Mouse (Mus musculus) heart, embryonic 12.5 days (tissue): ENCODE data around the gene Rp9. TPM values are rescaled to one million over a fixed set of nuclear protein-coding genes. Genes with fewer than 3 reads are reported as not detected.
A peak's percentile ranks its signal among the peaks of the same experiment; 100 is the strongest.

Experiments
- ATAC-seq: fragments of 200-750 bp; cut with Nextera tagmentation; 2 replicates; pipeline ENCODE4 v1.8.0; 2017; ENCODE audit warnings: moderate TSS enrichment, moderate library complexity; ENCODE audit not compliant: insufficient number of reproducible peaks, low FRiP score
- H3K27ac ChIP-seq: fragments of 300-500 bp; sonication (generic); 2 replicates; pipeline ENCODE4 v1.5.1; 2016; ENCODE audit warnings: mild to moderate bottlenecking, moderate library complexity; ENCODE audit not compliant: poor library complexity, severe bottlenecking
- H3K27me3 ChIP-seq: fragments of 300-500 bp; sonication (generic); replicated peaks from 2 replicates; pipeline ENCODE4 v1.6.1; 2016; ENCODE audit warnings: mild to moderate bottlenecking, moderate library complexity
- H3K36me3 ChIP-seq: fragments of 300-500 bp; sonication (generic); 2 replicates; pipeline ENCODE4 v1.6.1; 2016; ENCODE audit warnings: mild to moderate bottlenecking, moderate library complexity
- H3K4me1 ChIP-seq: fragments of 300-500 bp; sonication (generic); replicated peaks from 2 replicates; pipeline ENCODE4 v1.6.1; 2016; ENCODE audit warnings: mild to moderate bottlenecking
- H3K4me2 ChIP-seq: fragments of 300-500 bp; sonication (generic); 2 replicates; pipeline ENCODE4 v1.6.1; 2016; ENCODE audit warnings: mild to moderate bottlenecking, moderate library complexity
- H3K4me3 ChIP-seq: fragments of 300-500 bp; sonication (generic); 2 replicates; pipeline ENCODE4 v1.5.1; 2016; ENCODE audit warnings: mild to moderate bottlenecking
- H3K9ac ChIP-seq: fragments of 300-500 bp; sonication (generic); 2 replicates; pipeline ENCODE4 v1.6.1; 2016; ENCODE audit warnings: mild to moderate bottlenecking, moderate library complexity
- H3K9me3 ChIP-seq: fragments of 300-500 bp; sonication (generic); replicated peaks from 2 replicates; pipeline ENCODE4 v1.6.1; 2016; ENCODE audit warnings: mild to moderate bottlenecking, moderate library complexity
- WGBS: fragments of 180-500 bp; shearing (Covaris S2); methylation state at CpG from one replicate; pipeline ENCODE4 v1.1.7; 2016; 5-methylcytosine and 5-hydroxymethylcytosine counted together
- polyA plus RNA-seq: library from polyadenylated mRNA; unstranded; fragments of >200 nt; fragmentation: Nextera tagmentation; extraction: Ambion mirVana; gene quantifications from 2 replicates; pipeline ENCODE4 v1.2.1, GENCODE M21; 2016

Gene Rp9
- 48.1 and 51.6 TPM in 2 replicates for polyA plus RNA-seq

DNA sequence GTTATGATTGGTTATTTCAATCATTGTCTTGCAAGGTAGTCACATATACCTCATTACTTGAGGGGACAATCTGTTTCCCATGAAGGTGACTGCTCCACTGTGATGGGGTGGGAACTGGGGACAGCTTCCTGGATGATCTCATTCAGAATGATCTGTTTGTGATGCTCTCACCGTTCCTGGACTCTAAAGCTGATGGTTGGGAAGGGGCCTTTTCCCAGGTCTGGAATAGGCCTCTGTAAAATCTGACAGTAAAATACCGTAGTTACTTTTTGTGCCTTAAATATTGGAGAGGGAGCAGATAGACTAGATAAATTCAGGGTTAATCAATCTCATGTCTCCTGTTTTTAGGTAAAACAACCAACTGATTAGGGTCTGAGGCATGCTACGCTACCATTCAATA, at the start of gene Rp9:
Gene Rp9 (minus strand): TSS at position 101 of the 400 bp plus-strand sequence.
- peak within 1 kb of the TSS; percentile 47; the same call in 1 of the 2 replicates for H3K9ac ChIP-seq
- WGBS: 85% methylated on average over 3 of the region's 3 CpGs
- ATAC-seq: no peak

DNA sequence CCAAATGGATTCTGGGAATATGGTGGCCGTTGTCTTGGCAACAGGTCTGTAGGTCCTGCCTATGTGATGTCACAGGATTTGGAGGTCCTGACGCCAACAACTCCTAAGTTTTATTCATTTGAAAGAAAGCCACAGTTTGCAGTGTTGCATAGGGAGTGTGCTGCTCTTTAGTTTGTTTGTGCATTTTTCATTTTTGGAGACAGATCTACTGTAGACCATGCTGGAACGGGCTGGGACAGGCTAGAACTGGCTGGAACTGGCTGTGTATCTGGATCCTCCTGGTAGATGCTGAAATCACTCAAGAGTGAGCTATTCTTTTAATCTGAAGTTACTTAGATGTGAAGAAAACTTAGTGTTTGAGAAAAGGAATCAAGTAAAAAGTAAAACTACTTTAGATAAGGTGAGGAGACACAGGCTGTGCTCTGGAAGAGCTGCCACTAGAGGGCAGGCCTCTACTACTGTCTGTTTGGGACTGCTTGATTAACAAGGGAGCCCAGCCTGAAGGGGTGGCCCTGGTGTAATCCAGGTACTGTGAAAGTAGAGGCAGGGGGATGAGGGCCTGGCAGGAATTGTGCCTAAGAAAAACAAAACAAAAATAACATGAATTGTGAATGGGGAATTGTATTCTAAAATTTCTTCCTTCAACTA, 49.0 kb upstream of the Rp9 start:
- Histone ChIP-seq H3K9me3 (peaks cover 7% of the 10 kb centered on the region), H3K4me3 (no peak overlapping the region), H3K4me1 (no peaks in the 10 kb centered on the region), H3K27ac (no peak overlapping the region), H3K9ac (no peak overlapping the region), H3K4me2 (no peak overlapping the region), H3K36me3 (no peaks in the 10 kb centered on the region), H3K27me3 (no peaks in the 10 kb centered on the region)
- no peak for ATAC-seq
- 89% methylated on average over 3 of the region's 3 CpGs for WGBS

More for the DNA sequence above, at the start of gene Rp9:
- peak within 1 kb of the TSS; percentile 80; the same call in 1 of the 2 replicates for H3K4me3 ChIP-seq
- no peaks in the 10 kb centered on the region for H3K27me3 ChIP-seq
- peaks cover 3% of the 10 kb centered on the region; the same call in 1 of the 2 replicates for H3K4me1 ChIP-seq
- H3K4me2 ChIP-seq: peak within 1 kb of the TSS; percentile 77
- peaks cover 12% of the 10 kb centered on the region for H3K36me3 ChIP-seq
- no peak within 1 kb of the TSS for H3K27ac ChIP-seq
- no peaks in the 10 kb centered on the region for H3K9me3 ChIP-seq

DNA sequence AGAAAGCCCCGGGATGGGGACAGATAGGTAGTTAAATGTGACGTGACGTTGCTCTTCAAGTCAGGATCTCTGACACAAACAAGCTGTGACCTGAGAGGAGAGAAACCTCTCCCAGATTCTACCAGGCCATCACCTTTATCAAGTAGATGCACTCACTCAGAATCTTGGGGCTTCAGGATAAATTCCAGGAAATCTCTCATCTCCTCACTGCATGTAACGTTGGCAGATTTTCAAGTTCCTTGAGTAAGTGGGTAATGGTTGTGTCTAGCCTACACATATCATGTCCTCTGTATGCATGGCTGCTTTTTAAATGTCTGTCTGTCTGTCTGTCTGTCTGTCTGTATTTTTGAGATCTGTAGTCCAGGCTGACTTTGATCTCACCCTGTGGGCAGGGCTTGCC, 45.5 kb upstream of the Rp9 start:
- Histone ChIP-seq H3K36me3 (no peaks in the 10 kb centered on the region), H3K4me2 (no peak overlapping the region), H3K27me3 (no peaks in the 10 kb centered on the region), H3K4me3 (no peak overlapping the region), H3K4me1 (no peaks in the 10 kb centered on the region), H3K27ac (no peak overlapping the region), H3K9ac (no peak overlapping the region), H3K9me3 (no peaks in the 10 kb centered on the region)
- ATAC-seq: no peak
- WGBS: 74% methylated on average over 4 of the region's 4 CpGs

DNA sequence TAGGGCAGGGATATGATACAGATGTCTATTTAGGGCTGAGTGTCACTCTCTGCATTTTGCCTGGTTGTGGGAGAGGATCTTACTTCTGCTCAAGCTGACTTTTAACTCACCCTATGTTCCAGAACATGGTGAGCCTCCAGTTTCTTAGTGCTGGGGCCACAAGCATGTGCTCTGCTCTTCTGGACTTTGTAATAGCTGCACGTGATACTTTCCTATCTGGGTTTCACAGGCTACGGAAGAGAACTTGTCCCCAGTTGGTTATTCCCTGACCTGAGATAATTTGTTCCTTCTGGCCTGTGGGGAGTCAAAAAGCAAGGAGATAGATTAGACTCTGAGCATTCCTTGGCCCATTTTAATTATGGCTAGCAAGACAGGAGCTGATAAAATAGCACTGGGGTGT, 36.0 kb upstream of the Rp9 start:
- no peaks in the 10 kb centered on the region for H3K27me3 ChIP-seq
- no peak overlapping the region for H3K4me2 ChIP-seq
- no peaks in the 10 kb centered on the region for H3K9me3 ChIP-seq
- H3K27ac ChIP-seq: no peak overlapping the region
- no peak for ATAC-seq
- 21% methylated on average over 2 of the region's 2 CpGs for WGBS
- H3K9ac ChIP-seq: no peak overlapping the region
- H3K36me3 ChIP-seq: no peaks in the 10 kb centered on the region
- H3K4me3 ChIP-seq: no peak overlapping the region
- peaks cover 14% of the 10 kb centered on the region for H3K4me1 ChIP-seq

DNA sequence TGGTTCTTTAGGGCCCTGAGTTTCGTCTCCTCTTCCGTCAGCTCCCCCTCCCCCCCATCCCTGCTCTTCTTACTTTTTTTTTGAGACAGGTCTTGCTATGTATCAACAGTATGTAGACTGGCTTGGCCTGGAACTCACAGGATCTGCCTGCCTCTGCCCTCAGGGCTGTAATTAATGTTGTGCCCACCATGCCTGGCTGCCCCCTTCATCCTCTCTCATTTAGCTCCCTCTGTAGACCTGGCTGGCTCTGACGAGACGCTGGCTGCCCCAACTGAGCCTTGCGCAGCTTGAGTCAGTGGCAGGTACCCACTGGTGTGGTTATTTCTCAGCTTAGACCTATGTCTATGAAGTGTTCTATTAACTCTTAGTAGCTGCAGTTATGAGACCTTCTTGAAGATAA, 34.0 kb upstream of the Rp9 start:
- Histone ChIP-seq H3K9me3 (no peaks in the 10 kb centered on the region), H3K27ac (no peak overlapping the region), H3K9ac (no peak overlapping the region), H3K4me1 (peaks cover 14% of the 10 kb centered on the region), H3K4me2 (no peak overlapping the region), H3K36me3 (no peaks in the 10 kb centered on the region), H3K27me3 (no peaks in the 10 kb centered on the region), H3K4me3 (no peak overlapping the region)
- no peak for ATAC-seq
- 82% methylated on average over 5 of the region's 5 CpGs for WGBS

DNA sequence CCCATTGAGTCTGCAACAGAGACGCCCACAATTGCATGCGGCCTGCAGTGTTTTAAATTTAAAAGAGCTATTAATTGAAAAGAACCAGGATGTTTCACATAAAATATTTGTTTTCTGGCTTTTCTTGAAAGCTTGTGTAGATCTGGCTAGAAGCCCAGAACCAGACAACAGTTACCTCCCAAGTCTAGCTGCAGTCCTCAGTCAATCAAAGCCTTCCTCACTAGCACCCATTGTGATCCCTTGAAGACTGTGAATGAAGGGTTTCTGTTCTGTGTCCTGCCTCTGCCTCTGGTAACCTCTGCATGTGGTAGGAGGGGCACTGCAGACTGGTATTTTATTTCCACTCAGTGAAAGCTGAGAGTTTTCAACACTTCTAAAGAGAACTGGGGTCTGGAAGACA, 33.4 kb upstream of the Rp9 start:
- Histone ChIP-seq H3K4me3 (no peak overlapping the region), H3K36me3 (no peaks in the 10 kb centered on the region), H3K27ac (no peak overlapping the region), H3K27me3 (no peaks in the 10 kb centered on the region), H3K4me1 (peaks cover 14% of the 10 kb centered on the region), H3K9me3 (no peaks in the 10 kb centered on the region), H3K4me2 (no peak overlapping the region), H3K9ac (no peak overlapping the region)
- ATAC-seq: no peak
- WGBS: 90% methylated on average over 2 of the region's 2 CpGs

DNA sequence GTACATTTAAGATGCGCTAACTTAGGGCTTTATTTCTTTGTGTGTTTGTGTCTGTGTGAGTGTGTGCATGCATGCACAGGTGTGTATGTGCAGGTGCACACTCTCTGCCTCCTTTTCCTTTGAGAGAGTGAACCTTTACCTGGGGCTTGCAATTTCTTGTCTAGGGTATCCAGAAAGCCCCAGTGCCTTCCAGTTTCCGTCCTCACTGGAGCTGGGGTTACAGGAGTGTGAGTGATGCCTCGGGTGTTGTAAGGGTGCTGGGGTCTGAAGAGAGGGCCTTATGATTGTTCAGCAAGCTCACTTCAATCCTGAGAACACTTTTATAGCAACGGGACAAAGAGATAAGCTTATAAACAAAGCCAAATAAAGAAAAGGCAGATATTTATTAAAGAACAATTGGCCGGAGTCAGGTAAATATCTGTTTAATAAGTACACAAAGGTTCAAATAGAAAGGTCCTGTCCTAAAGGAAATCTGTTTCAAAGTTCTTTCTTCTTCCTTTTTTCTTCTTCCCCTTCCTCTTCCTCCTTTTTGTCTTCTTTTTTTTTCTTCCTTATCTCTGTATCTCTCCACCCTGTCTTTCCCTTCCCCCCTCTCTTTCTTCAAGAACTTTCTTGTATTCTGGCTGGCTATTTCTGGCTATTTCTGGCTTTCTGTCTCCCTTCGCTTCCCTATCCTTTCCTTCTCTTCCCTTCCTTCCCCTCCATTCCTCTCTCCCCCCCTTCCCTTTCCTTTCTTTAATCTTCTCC, 27.7 kb upstream of the Rp9 start:
- no peak overlapping the region for H3K27ac ChIP-seq
- no peaks in the 10 kb centered on the region for H3K27me3 ChIP-seq

DNA sequence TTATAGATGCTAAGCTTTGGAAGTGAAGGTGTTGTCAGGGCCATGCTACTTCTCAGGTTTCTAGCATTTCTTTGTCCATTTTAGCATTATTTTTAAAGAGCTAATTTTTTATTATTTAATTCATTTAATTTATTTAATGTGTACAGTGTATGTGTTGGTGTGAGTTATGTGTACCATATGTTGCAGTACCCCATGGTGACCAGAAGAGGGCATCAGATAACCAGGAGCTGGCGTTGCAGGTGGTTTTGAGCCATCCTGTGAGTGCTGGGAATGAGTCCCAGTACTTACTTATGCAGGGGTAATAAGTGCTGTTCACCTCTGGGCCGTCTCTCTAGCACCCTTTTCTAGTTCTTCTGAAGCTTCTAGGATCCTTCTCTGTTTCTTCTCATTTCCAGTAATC, 25.6 kb upstream of the Rp9 start:
- no peak overlapping the region for H3K27ac ChIP-seq
- no peaks in the 10 kb centered on the region for H3K36me3 ChIP-seq
- no peak overlapping the region for H3K4me2 ChIP-seq
- H3K4me3 ChIP-seq: no peak overlapping the region
- H3K27me3 ChIP-seq: no peaks in the 10 kb centered on the region
- H3K9me3 ChIP-seq: 0 out of 2 replicates have a peak, but pooled peaks cover 2% of the 10 kb centered on the region
- no peak for ATAC-seq
- no peak overlapping the region for H3K9ac ChIP-seq
- 79% methylated on average over 2 of the region's 2 CpGs for WGBS
- H3K4me1 ChIP-seq: no peaks in the 10 kb centered on the region

More for the DNA sequence above, 27.7 kb upstream of the Rp9 start:
- no peak for ATAC-seq
- Histone ChIP-seq H3K9me3 (0 out of 2 replicates have a peak, but pooled peaks cover 2% of the 10 kb centered on the region), H3K9ac (no peak overlapping the region), H3K4me3 (no peak overlapping the region), H3K4me2 (no peak overlapping the region), H3K4me1 (no peaks in the 10 kb centered on the region), H3K36me3 (no peaks in the 10 kb centered on the region)
- WGBS: 76% methylated on average over 6 of the region's 6 CpGs

DNA sequence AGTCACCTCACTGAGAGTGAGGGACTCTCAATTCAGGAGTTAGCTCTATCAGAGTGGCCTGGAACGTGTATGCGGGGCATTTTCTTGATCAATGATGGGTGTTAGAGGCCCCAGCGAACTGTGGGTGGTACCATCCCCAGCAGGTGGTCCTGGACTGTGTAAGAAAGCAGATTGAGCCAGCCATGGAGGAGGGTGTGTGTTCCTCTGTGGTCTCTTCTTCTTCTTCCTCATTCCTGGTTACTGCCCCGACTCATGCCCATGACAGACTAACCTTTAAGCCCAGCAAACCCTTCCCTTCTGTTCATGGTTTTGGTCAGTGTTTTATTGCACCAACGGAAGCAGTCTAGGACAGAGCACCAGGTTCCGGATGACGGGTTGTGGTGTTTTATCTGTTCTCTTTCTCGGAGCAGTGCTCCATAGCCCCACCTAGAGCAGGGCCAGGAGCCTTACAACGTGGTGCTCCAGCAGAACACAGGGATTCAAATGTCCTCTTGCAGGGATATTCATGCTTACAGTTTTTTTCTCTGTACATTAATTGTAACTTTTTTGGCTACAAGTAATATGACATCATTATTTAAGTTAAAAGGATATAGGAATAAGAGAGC, 24.8 kb upstream of the Rp9 start:
- WGBS: 77% methylated on average over 9 of the region's 9 CpGs
- ATAC-seq: no peak
- H3K4me2 ChIP-seq: no peak overlapping the region

DNA sequence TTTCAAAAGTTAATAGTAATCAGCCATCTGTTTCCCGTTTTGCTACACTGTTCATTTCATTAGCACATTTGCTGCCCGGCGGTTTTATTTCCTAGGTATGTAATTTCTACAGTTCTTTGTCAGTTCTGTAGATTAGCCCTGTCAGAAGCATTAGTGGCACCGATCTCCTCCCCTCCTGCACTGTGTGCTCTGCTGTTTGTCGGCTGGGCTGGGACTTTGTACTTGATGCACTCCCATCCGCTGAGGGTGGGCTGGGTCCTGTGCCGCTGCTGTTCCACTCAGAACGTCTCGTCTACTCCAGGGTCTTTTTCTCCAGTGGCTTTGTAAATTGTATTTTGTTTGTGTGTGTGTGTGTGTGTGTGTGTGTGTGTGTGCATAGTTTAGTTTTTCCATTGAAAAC, 19.4 kb upstream of the Rp9 start:
- WGBS: 33% methylated on average over 9 of the region's 9 CpGs
- ATAC-seq: no peak
- Histone ChIP-seq H3K9me3 (no peaks in the 10 kb centered on the region), H3K4me3 (no peak overlapping the region), H3K27me3 (no peaks in the 10 kb centered on the region), H3K9ac (no peak overlapping the region), H3K4me1 (no peaks in the 10 kb centered on the region), H3K27ac (no peak overlapping the region), H3K36me3 (no peaks in the 10 kb centered on the region), H3K4me2 (no peak overlapping the region)

More for the DNA sequence above, 24.8 kb upstream of the Rp9 start:
- Histone ChIP-seq H3K9me3 (0 out of 2 replicates have a peak, but pooled peaks cover 2% of the 10 kb centered on the region), H3K4me3 (no peak overlapping the region), H3K36me3 (no peaks in the 10 kb centered on the region), H3K9ac (no peak overlapping the region), H3K27ac (no peak overlapping the region), H3K27me3 (no peaks in the 10 kb centered on the region), H3K4me1 (no peaks in the 10 kb centered on the region)

DNA sequence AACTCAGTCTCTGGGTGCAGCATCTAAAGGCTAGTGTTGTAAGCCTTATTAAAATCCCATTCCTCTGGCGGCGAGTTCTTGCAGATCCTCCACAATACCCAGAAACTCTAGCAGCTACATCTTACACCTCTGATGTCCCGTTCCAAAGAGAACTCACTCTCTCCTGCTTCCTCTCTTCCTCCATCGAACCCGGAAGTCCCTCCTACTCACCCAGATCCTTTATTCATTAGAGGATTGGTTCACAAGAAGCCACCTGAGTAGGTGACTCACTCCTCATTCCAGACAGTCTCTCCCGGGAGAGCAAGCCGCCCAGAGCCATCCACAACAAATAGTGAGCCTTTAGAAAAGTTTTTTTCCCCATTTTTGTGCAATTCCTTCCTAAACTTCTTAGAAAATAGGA, 16.7 kb upstream of the Rp9 start:
- H3K9ac ChIP-seq: no peak overlapping the region
- H3K4me3 ChIP-seq: no peak overlapping the region
- no peaks in the 10 kb centered on the region for H3K9me3 ChIP-seq
- H3K4me2 ChIP-seq: no peak overlapping the region
- no peak for ATAC-seq
- 83% methylated on average over 7 of the region's 7 CpGs for WGBS
- H3K36me3 ChIP-seq: no peaks in the 10 kb centered on the region
- no peaks in the 10 kb centered on the region for H3K27me3 ChIP-seq
- no peaks in the 10 kb centered on the region for H3K4me1 ChIP-seq
- no peak overlapping the region for H3K27ac ChIP-seq
